Mouse (Mus musculus) forebrain, embryonic 13.5 days (tissue): Measurements from ENCODE around the gene Cmtm2b. TPM values are rescaled to one million over a fixed set of nuclear protein-coding genes. Genes with fewer than 3 reads are reported as not detected.
A peak's percentile ranks its signal among the peaks of the same experiment; 100 is the strongest.
"Not testable (repeated sequence)": the region's sequence is repeated elsewhere in the genome, so short reads cannot be mapped to it uniquely, and the experiment has no call there.

Experiments used
- ATAC-seq: fragments of 200-750 bp; cut with Nextera tagmentation; 2 replicates; pipeline ENCODE4 v1.8.0; 2017
- H3K27ac ChIP-seq: fragments of 300-500 bp; sonication (generic); 2 replicates; pipeline ENCODE4 v1.5.1; 2015; ENCODE audit warnings: inconsistent platforms, mild to moderate bottlenecking, moderate library complexity
- H3K27me3 ChIP-seq: fragments of 300-500 bp; sonication (generic); 2 replicates; pipeline ENCODE4 v1.6.1; 2015; ENCODE audit warnings: mild to moderate bottlenecking, inconsistent platforms
- H3K36me3 ChIP-seq: fragments of 300-500 bp; sonication (generic); 2 replicates; pipeline ENCODE4 v1.6.1; 2015; ENCODE audit warnings: mild to moderate bottlenecking, inconsistent platforms; ENCODE audit not compliant: poor library complexity, severe bottlenecking
- H3K4me1 ChIP-seq: fragments of 300-500 bp; sonication (generic); 2 replicates; pipeline ENCODE4 v1.6.1; 2015; ENCODE audit warnings: inconsistent platforms
- H3K4me2 ChIP-seq: fragments of 300-500 bp; sonication (generic); 2 replicates; pipeline ENCODE4 v1.6.1; 2015; ENCODE audit warnings: inconsistent platforms, mild to moderate bottlenecking, moderate library complexity
- H3K4me3 ChIP-seq: fragments of 300-500 bp; sonication (generic); 2 replicates; pipeline ENCODE4 v1.5.1; 2015; ENCODE audit warnings: mild to moderate bottlenecking, inconsistent platforms
- H3K9ac ChIP-seq: fragments of 300-500 bp; sonication (generic); 2 replicates; pipeline ENCODE4 v1.6.1; 2015; ENCODE audit warnings: mild to moderate bottlenecking, inconsistent platforms
- H3K9me3 ChIP-seq: fragments of 300-500 bp; sonication (generic); replicated peaks from 2 replicates; pipeline ENCODE4 v1.6.1; 2016; ENCODE audit warnings: inconsistent platforms
- WGBS: fragments of 180-500 bp; shearing (Covaris S2); methylation state at CpG from one replicate; pipeline ENCODE4 v1.1.7; 2015; 5-methylcytosine and 5-hydroxymethylcytosine counted together
- polyA plus RNA-seq: library from polyadenylated mRNA; unstranded; fragments of >200 nt; fragmentation: Nextera tagmentation; extraction: Ambion mirVana; gene quantifications from 2 replicates; pipeline ENCODE4 v1.2.1, GENCODE M21; 2015

The Cmtm2b gene
- not detected in 2 replicates for polyA plus RNA-seq

GRCm38 (mm10) chr8:104321930-104322329 lies at the start of gene Cmtm2b:
Gene Cmtm2b, plus strand, starts transcription at chr8:104322230.
- H3K27ac ChIP-seq, H3K4me2 ChIP-seq, H3K9ac ChIP-seq, H3K36me3 ChIP-seq, H3K4me3 ChIP-seq, ATAC-seq, H3K9me3 ChIP-seq, H3K4me1 ChIP-seq, H3K27me3 ChIP-seq: not testable (repeated sequence)
- 90% methylated on average over 12 of the region's 12 CpGs for WGBS

DNA sequence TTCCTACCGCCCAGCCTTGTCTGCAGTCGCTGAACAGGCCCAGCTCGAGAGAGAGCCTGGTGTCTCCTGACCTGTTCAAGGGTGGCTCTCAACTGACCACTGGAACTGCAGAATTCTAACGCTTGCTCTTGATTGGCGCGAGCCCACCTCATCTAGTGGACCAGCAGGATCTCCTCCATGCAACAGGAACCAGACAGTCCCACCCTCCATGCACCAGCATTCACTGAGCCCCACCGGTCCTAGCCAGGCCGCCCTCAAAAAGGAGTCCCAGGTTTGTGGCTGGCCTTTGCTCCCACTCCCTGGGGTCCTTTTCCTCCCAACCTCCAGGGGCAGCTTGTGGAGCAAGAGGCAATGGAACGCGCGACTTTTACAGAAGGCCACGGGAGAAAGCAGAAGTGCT lies 28.9 kb upstream of the Cmtm2b start, which contains the start of gene Cmtm2a:
Gene Cmtm2a (minus strand): TSS at position 101 of the 400 bp plus-strand sequence.
- not testable (repeated sequence) for ATAC-seq, H3K4me3 ChIP-seq, H3K27me3 ChIP-seq, H3K36me3 ChIP-seq, H3K4me2 ChIP-seq, H3K9me3 ChIP-seq, H3K9ac ChIP-seq, H3K27ac ChIP-seq, H3K4me1 ChIP-seq
- 81% methylated on average over 12 of the region's 12 CpGs for WGBS

GRCm38 (mm10) chr8:104294396-104294795 lies 27.6 kb upstream of the Cmtm2b start:
- no peaks in the 10 kb centered on the region for H3K4me1 ChIP-seq
- H3K4me3 ChIP-seq: no peak overlapping the region
- H3K27ac ChIP-seq: no peak overlapping the region
- 92% methylated on average over 1 of the region's 1 CpGs for WGBS
- H3K36me3 ChIP-seq: no peaks in the 10 kb centered on the region
- H3K9me3 ChIP-seq: no peaks in the 10 kb centered on the region
- ATAC-seq: no peak
- no peaks in the 10 kb centered on the region for H3K27me3 ChIP-seq
- H3K4me2 ChIP-seq: no peak overlapping the region
- H3K9ac ChIP-seq: no peak overlapping the region

DNA sequence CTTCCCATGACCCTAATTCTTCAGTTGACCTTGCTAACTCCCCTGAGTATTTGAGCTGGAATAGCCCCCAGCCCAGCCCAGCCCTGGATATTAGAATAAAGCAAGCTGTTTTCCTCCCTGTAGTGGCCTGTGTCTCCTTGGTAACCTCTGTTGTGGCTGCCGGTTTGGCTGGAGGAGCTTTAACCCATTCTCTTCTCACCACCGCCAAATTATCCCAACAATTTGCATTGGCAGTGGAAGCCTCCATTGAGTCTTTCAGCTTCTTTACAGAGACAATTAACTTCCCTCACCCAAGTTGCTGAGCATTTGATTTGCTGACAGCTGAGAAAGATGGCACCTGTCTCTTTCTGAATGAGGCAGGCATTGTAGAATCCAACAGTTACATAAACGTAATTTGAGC lies 20.5 kb upstream of the Cmtm2b start:
- not testable (repeated sequence) for H3K4me3 ChIP-seq, H3K27me3 ChIP-seq, H3K9me3 ChIP-seq, H3K9ac ChIP-seq, H3K4me2 ChIP-seq, H3K27ac ChIP-seq, H3K36me3 ChIP-seq
- peak; percentile 91 for ATAC-seq
- peaks cover 17% of the 10 kb centered on the region for H3K4me1 ChIP-seq
- 0% methylated on average over 3 of the region's 3 CpGs for WGBS

- H3K9me3 ChIP-seq, ATAC-seq, H3K4me3 ChIP-seq, H3K27me3 ChIP-seq, H3K27ac ChIP-seq, H3K4me2 ChIP-seq, H3K9ac ChIP-seq, H3K36me3 ChIP-seq: not testable (repeated sequence)
- H3K4me1 ChIP-seq: peaks cover 17% of the 10 kb centered on the region
- WGBS: 93% methylated on average over 4 of the region's 4 CpGs
Measured at GRCm38 (mm10) chr8:104302536-104302935, 19.5 kb upstream of the Cmtm2b start.

DNA sequence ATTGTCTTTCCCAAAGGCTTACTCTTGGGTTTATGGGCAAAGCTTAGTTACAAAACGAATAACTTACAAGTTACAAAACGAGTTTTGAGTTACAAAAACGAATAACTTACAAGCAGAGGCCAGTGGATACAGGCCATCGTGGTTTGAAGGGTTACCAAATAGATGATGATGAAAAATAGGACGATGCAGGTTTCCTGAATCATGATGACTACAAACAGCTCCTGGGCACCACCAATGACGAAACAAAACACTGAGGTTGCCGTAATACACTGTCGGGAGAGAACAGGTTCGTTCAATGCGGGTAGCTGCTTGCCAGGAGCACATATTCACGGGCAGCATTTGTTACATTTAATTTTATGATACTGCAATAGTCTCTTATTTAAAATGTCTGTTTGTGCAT lies 17.1 kb upstream of the Cmtm2b start:
- WGBS: 89% methylated on average over 11 of the region's 11 CpGs
- no peak overlapping the region for H3K4me3 ChIP-seq

GRCm38 (mm10) chr8:104308341-104308740 lies 13.7 kb upstream of the Cmtm2b start:
- not testable (repeated sequence) for ATAC-seq, H3K27me3 ChIP-seq, H3K9ac ChIP-seq, H3K36me3 ChIP-seq, H3K9me3 ChIP-seq, H3K27ac ChIP-seq, H3K4me1 ChIP-seq, H3K4me2 ChIP-seq, H3K4me3 ChIP-seq
- WGBS: 74% methylated on average over 6 of the region's 6 CpGs

More for the DNA sequence above, 17.1 kb upstream of the Cmtm2b start:
- no peaks in the 10 kb centered on the region for H3K27me3 ChIP-seq
- no peak overlapping the region for H3K27ac ChIP-seq
- H3K4me1 ChIP-seq: peaks cover 17% of the 10 kb centered on the region
- ATAC-seq: no peak
- H3K9ac ChIP-seq: no peak overlapping the region
- H3K9me3 ChIP-seq: no peaks in the 10 kb centered on the region
- H3K4me2 ChIP-seq: no peak overlapping the region
- no peaks in the 10 kb centered on the region for H3K36me3 ChIP-seq

- H3K9ac ChIP-seq, H3K4me1 ChIP-seq, H3K36me3 ChIP-seq, H3K27ac ChIP-seq, H3K4me3 ChIP-seq, ATAC-seq, H3K27me3 ChIP-seq, H3K4me2 ChIP-seq, H3K9me3 ChIP-seq: not testable (repeated sequence)
- WGBS: 92% methylated on average over 36 of the region's 36 CpGs
Measured at GRCm38 (mm10) chr8:104309441-104310155, 12.4 kb upstream of the Cmtm2b start, which contains the start of the genes Gm45711 and Cmtm1. Gene Gm45711, minus strand, starts transcription at chr8:104310081. Gene Cmtm1, minus strand, starts transcription at chr8:104310145.

DNA sequence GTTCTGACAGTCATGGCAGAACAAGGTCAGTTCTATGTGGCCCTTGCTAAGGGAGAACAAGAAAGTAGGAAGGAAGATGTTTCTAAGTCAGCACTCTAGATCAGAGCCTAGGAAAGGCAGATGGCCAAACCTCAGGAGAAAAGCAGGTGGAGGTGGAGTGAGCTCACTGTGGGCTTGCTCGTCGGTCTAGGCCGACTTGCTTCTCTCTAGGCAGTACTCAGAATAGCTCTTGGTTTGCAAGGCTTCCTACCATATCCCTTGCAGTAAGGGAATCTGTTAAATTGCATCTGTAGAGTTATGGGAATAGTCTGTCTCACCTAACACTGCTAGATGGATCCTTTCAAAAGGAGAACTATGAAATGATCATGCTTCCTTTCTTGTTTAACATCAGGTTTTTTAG lies 10.0 kb upstream of the Cmtm2b start:
- not testable (repeated sequence) for H3K4me2 ChIP-seq, H3K36me3 ChIP-seq, ATAC-seq, H3K9me3 ChIP-seq, H3K4me1 ChIP-seq, H3K9ac ChIP-seq, H3K4me3 ChIP-seq, H3K27ac ChIP-seq, H3K27me3 ChIP-seq
- WGBS: 91% methylated on average over 3 of the region's 3 CpGs

DNA sequence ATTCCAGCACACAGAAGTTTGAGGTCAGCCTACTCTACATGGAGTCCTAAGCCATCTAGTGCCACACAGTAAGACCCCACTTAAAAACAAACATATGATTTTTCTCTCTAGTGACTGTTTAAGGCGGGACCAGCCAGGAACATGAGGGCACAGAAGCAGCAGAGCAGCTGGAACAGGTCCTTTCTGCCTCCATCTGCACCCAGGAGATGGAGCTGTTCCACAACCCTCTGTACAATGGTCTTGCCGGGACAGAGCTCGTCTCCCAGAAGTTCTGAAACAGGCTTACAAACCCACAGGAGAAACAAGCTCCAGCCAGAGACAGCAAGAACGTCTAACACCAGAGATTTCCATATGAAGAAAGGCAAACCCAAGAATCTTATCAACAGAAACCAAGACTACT lies 8.7 kb upstream of the Cmtm2b start:
- Histone ChIP-seq H3K27ac (no peak overlapping the region), H3K4me1 (no peaks in the 10 kb centered on the region), H3K36me3 (no peaks in the 10 kb centered on the region), H3K4me2 (no peak overlapping the region), H3K9ac (no peak overlapping the region), H3K27me3 (no peaks in the 10 kb centered on the region), H3K9me3 (no peaks in the 10 kb centered on the region), H3K4me3 (no peak overlapping the region)
- WGBS: 76% methylated on average over 4 of the region's 4 CpGs
- ATAC-seq: no peak

- not testable (repeated sequence) for H3K4me2 ChIP-seq, H3K9ac ChIP-seq, H3K4me1 ChIP-seq, H3K9me3 ChIP-seq, H3K27me3 ChIP-seq, H3K27ac ChIP-seq, H3K4me3 ChIP-seq, ATAC-seq, H3K36me3 ChIP-seq
- WGBS: 90% methylated on average over 11 of the region's 11 CpGs
Measured at GRCm38 (mm10) chr8:104321267-104321666, 763 bp upstream of the Cmtm2b start, which contains the start of gene Gm11020. Gene Gm11020, plus strand, starts transcription at chr8:104321567.

- no peak overlapping the region for H3K9ac ChIP-seq
- no peaks in the 10 kb centered on the region for H3K4me1 ChIP-seq
- H3K36me3 ChIP-seq: no peaks in the 10 kb centered on the region
- H3K27ac ChIP-seq: no peak overlapping the region
- H3K9me3 ChIP-seq: peaks cover 4% of the 10 kb centered on the region; the same call in 1 of the 2 replicates
- no peak overlapping the region for H3K4me3 ChIP-seq
- no peak overlapping the region for H3K4me2 ChIP-seq
- H3K27me3 ChIP-seq: no peaks in the 10 kb centered on the region
- WGBS: 86% methylated on average over 5 of the region's 5 CpGs
- ATAC-seq: no peak
Measured at GRCm38 (mm10) chr8:104332665-104333631, 10.9 kb downstream of the Cmtm2b start.
